Mouse (Mus musculus) CD4-positive helper T cell, adult 2 months (primary cell): ENCODE measurements around the gene Vmn2r52.
"Not testable (repeated sequence)": the region's sequence is repeated elsewhere in the genome, so short reads cannot be mapped to it uniquely, and the experiment has no call there.

ENCODE experiments used
- DNase-seq: peaks from one replicate; pipeline ENCODE4 v3.0.0-alpha.2; 2012; ENCODE audit warnings: low read depth, missing footprints, low spot score

The Vmn2r52 gene

GRCm38 (mm10) chr7:10176473-10176872, at the start of gene Vmn2r52:
Gene Vmn2r52 (minus strand): TSS chr7:10176573.
- no peak for DNase-seq

GRCm38 (mm10) chr7:10105641-10106040, 70.7 kb downstream of the Vmn2r52 start, which contains the start of gene Vmn2r51:
Gene Vmn2r51 (minus strand): TSS chr7:10105741.
- DNase-seq, result not testable (repeated sequence)
